Mouse (Mus musculus) heart, embryonic 14.5 days (tissue): ENCODE measurements around the gene Cfap61. TPM values are rescaled to one million over a fixed set of nuclear protein-coding genes. Genes with fewer than 3 reads are reported as not detected.
A peak's percentile ranks its signal among the peaks of the same experiment; 100 is the strongest.

ENCODE experiments used
- ATAC-seq: fragments of 200-750 bp; cut with Nextera tagmentation; 2 replicates; pipeline ENCODE4 v1.8.0; 2017; ENCODE audit warnings: low read depth, moderate TSS enrichment; ENCODE audit not compliant: insufficient number of reproducible peaks, insufficient read depth, low FRiP score
- H3K27ac ChIP-seq, 2 experiments: fragments of 200-500 bp in 1 of 2; fragments of 300-500 bp in 1 of 2; sonication (generic) in 1 of 2; replicated peaks in 1 of 2; 2 replicates each; pipeline ENCODE4 v1.5.1; 2012 to 2014; ENCODE audit warnings: low read depth in 2 of 2, low read length in 2 of 2, control low read depth in 1 of 2, mild to moderate bottlenecking in 1 of 2, mixed read lengths in 1 of 2; ENCODE audit not compliant: control insufficient read depth in 1 of 2, insufficient read depth in 1 of 2
- H3K27me3 ChIP-seq: fragments of 300-500 bp; sonication (generic); 2 replicates; pipeline ENCODE4 v1.6.1; 2014; ENCODE audit warnings: mild to moderate bottlenecking, low read length, control low read depth; ENCODE audit not compliant: control insufficient read depth, insufficient read depth
- H3K36me3 ChIP-seq: fragments of 300-500 bp; sonication (generic); 2 replicates; pipeline ENCODE4 v1.6.1; 2014; ENCODE audit warnings: mild to moderate bottlenecking, control low read depth, low read length, mixed read lengths; ENCODE audit not compliant: control insufficient read depth, insufficient read depth
- H3K4me1 ChIP-seq, 2 experiments: fragments of 200-500 bp in 1 of 2; fragments of 300-500 bp in 1 of 2; sonication (generic) in 1 of 2; 2 replicates each; pipeline ENCODE4 v1.6.1; 2012 to 2014; ENCODE audit warnings: low read length in 2 of 2, control low read depth in 1 of 2, mixed read lengths in 1 of 2; ENCODE audit not compliant: control insufficient read depth in 2 of 2, insufficient read depth in 2 of 2
- H3K4me2 ChIP-seq: fragments of 300-500 bp; sonication (generic); 2 replicates; pipeline ENCODE4 v1.6.1; 2014; ENCODE audit warnings: mild to moderate bottlenecking, low read length
- H3K4me3 ChIP-seq, 2 experiments: fragments of 200-500 bp in 1 of 2; fragments of 300-500 bp in 1 of 2; sonication (generic) in 1 of 2; 2 replicates each; pipeline ENCODE4 v1.5.1; 2012 to 2014; ENCODE audit warnings: low read length in 2 of 2, mild to moderate bottlenecking in 2 of 2, control low read depth in 1 of 2, low read depth in 1 of 2, moderate library complexity in 1 of 2; ENCODE audit not compliant: control insufficient read depth in 1 of 2, insufficient read depth in 1 of 2
- H3K9ac ChIP-seq: fragments of 300-500 bp; sonication (generic); 2 replicates; pipeline ENCODE4 v1.6.1; 2014; ENCODE audit warnings: mild to moderate bottlenecking, low read length
- H3K9me3 ChIP-seq: fragments of 300-500 bp; sonication (generic); 2 replicates; pipeline ENCODE4 v1.6.1; 2016; ENCODE audit warnings: low read length, control low read depth; ENCODE audit not compliant: control insufficient read depth
- WGBS: fragments of 180-500 bp; shearing (Covaris S2); extraction: QIAGEN DNeasy Blood & Tissue Kit; methylation state at CpG from one replicate; pipeline ENCODE4 v1.1.7; 2014; 5-methylcytosine and 5-hydroxymethylcytosine counted together
- polyA plus RNA-seq: library from polyadenylated mRNA; unstranded; fragments of >200 nt; fragmentation: Nextera tagmentation; extraction: Ambion mirVana; gene quantifications from 2 replicates; pipeline ENCODE4 v1.2.1, GENCODE M21; 2014

The Cfap61 gene
- polyA plus RNA-seq, 1 experiment from 2014 or later: 0.46 TPM

- Histone ChIP-seq H3K4me2 (no peak overlapping the region), H3K9ac (no peak overlapping the region), H3K4me1 (peaks cover 15% of the 10 kb centered on the region in 2 experiments), H3K36me3 (no peaks in the 10 kb centered on the region), H3K4me3 (no peak overlapping the region), H3K9me3 (no peaks in the 10 kb centered on the region), H3K27ac (no peak overlapping the region), H3K27me3 (peaks cover 54% of the 10 kb centered on the region)
- no peak for ATAC-seq
- WGBS: under 1% methylated on average over 9 of the region's 9 CpGs
Observed at GRCm38 (mm10) chr2:146214715-146215114, 280.1 kb downstream of the Cfap61 start.

GRCm38 (mm10) chr2:146216111-146217064, 281.8 kb downstream of the Cfap61 start:
- no peak overlapping the region for H3K4me2 ChIP-seq
- H3K36me3 ChIP-seq: no peaks in the 10 kb centered on the region

GRCm38 (mm10) chr2:146217227-146217980, 282.8 kb downstream of the Cfap61 start:
- Histone ChIP-seq H3K9ac (no peak overlapping the region), H3K4me2 (peak overlapping the region; percentile 66), H3K9me3 (no peaks in the 10 kb centered on the region), H3K4me3 (peak overlapping the region in 1 of 2 experiments; percentile 41; a peak in 2 of 4 replicates), H3K27me3 (peaks cover 75% of the 10 kb centered on the region), H3K4me1 (peaks cover 15 to 32% of the 10 kb centered on the region in 2 experiments), H3K27ac (no peak overlapping the region), H3K36me3 (no peaks in the 10 kb centered on the region)
- WGBS: 2% methylated on average over 16 of the region's 16 CpGs
- ATAC-seq: peak; percentile 41; the same call in 1 of the 2 replicates

More at GRCm38 (mm10) chr2:146216111-146217064, 281.8 kb downstream of the Cfap61 start:
- WGBS: 24% methylated on average over 14 of the region's 14 CpGs
- Histone ChIP-seq H3K27me3 (peaks cover 68% of the 10 kb centered on the region), H3K9ac (no peak overlapping the region), H3K27ac (no peak overlapping the region), H3K4me1 (peaks cover 15 to 23% of the 10 kb centered on the region in 2 experiments), H3K9me3 (no peaks in the 10 kb centered on the region), H3K4me3 (no peak overlapping the region)
- ATAC-seq: no peak

- peaks cover 15 to 40% of the 10 kb centered on the region in 2 experiments for H3K4me1 ChIP-seq
- H3K4me3 ChIP-seq: peak overlapping the region; percentile 28 to 41
- no peak overlapping the region for H3K9ac ChIP-seq
- H3K27ac ChIP-seq: no peak overlapping the region
- WGBS: under 1% methylated on average over 40 of the region's 40 CpGs
- H3K9me3 ChIP-seq: no peaks in the 10 kb centered on the region
- ATAC-seq: no peak
- peaks cover 80% of the 10 kb centered on the region for H3K27me3 ChIP-seq
- H3K4me2 ChIP-seq: peak overlapping the region; percentile 66
- H3K36me3 ChIP-seq: no peaks in the 10 kb centered on the region
Observed at GRCm38 (mm10) chr2:146218161-146218691, 283.6 kb downstream of the Cfap61 start.

GRCm38 (mm10) chr2:146218881-146219535, 284.4 kb downstream of the Cfap61 start:
- 3% methylated on average over 19 of the region's 19 CpGs for WGBS
- Histone ChIP-seq H3K4me2 (no peak overlapping the region), H3K4me1 (peaks cover 15 to 44% of the 10 kb centered on the region in 2 experiments), H3K4me3 (peak overlapping the region in 1 of 2 experiments; percentile 41; a peak in 1 of 4 replicates), H3K9me3 (no peaks in the 10 kb centered on the region), H3K9ac (no peak overlapping the region), H3K27ac (no peak overlapping the region), H3K27me3 (peaks cover 82% of the 10 kb centered on the region), H3K36me3 (no peaks in the 10 kb centered on the region)
- no peak for ATAC-seq

GRCm38 (mm10) chr2:146219791-146220190, 285.2 kb downstream of the Cfap61 start:
- Histone ChIP-seq H3K27me3 (peaks cover 89% of the 10 kb centered on the region), H3K36me3 (no peaks in the 10 kb centered on the region), H3K9ac (no peak overlapping the region), H3K27ac (no peak overlapping the region), H3K4me1 (peaks cover 15 to 44% of the 10 kb centered on the region in 2 experiments), H3K4me3 (no peak overlapping the region), H3K9me3 (no peaks in the 10 kb centered on the region), H3K4me2 (no peak overlapping the region)
- WGBS: 13% methylated on average over 11 of the region's 11 CpGs
- no peak for ATAC-seq

- H3K27ac ChIP-seq: no peak overlapping the region
- peaks cover 15 to 44% of the 10 kb centered on the region in 2 experiments for H3K4me1 ChIP-seq
- no peaks in the 10 kb centered on the region for H3K36me3 ChIP-seq
- H3K27me3 ChIP-seq: peaks cover 91% of the 10 kb centered on the region
- H3K9me3 ChIP-seq: no peaks in the 10 kb centered on the region
- peak overlapping the region in 1 of 2 experiments; percentile 52; a peak in 1 of 4 replicates for H3K4me3 ChIP-seq
- 2% methylated on average over 24 of the region's 24 CpGs for WGBS
- ATAC-seq: no peak
- peak overlapping the region; percentile 94 for H3K4me2 ChIP-seq
- H3K9ac ChIP-seq: no peak overlapping the region
Observed at GRCm38 (mm10) chr2:146220591-146221075, 286.0 kb downstream of the Cfap61 start.
